Mouse (Mus musculus): ENCODE data around the gene Olfr346.

Olfr346 gene

GRCm38 (mm10) chr2:36685488-36685887, at the start of gene Olfr346:
TSS of gene Olfr346 (plus strand) at chr2:36685788.
- no peak for DNase-seq

GRCm38 (mm10) chr2:36639741-36640140, 45.8 kb upstream of the Olfr346 start, which contains the start of gene Olfr345:
TSS of gene Olfr345 (plus strand) at chr2:36640041.
- DNase-seq, result no peak

GRCm38 (mm10) chr2:36731602-36732001, 46.0 kb downstream of the Olfr346 start, which contains the start of gene Olfr347:
TSS of gene Olfr347 (plus strand) at chr2:36731902.
- DNase-seq, result no peak

GRCm38 (mm10) chr2:36736226-36736625, 50.6 kb downstream of the Olfr346 start:
- DNase-seq, result no peak
